Mouse (Mus musculus) liver, embryonic 15.5 days (tissue): ENCODE measurements at regions not wholly inside any gene's neighbourhood (a gene's known extent, or its start where the extent isn't known, plus 50 kb on each side); places are given as distances from the start of the nearest gene placed in this dataset.
A peak's percentile ranks its signal among the peaks of the same experiment; 100 is the strongest.

Experiments
- ATAC-seq: fragments of 200-750 bp; cut with Nextera tagmentation; 2 replicates; pipeline ENCODE4 v1.8.0; 2017; ENCODE audit warnings: moderate number of reproducible peaks, mild to moderate bottlenecking, moderate library complexity; ENCODE audit not compliant: insufficient read depth
- H3K27ac ChIP-seq: fragments of 300-500 bp; sonication (generic); replicated peaks from 2 replicates; pipeline ENCODE4 v1.5.1; 2015; ENCODE audit warnings: mild to moderate bottlenecking, inconsistent platforms
- H3K27me3 ChIP-seq: fragments of 300-500 bp; sonication (generic); 2 replicates; pipeline ENCODE4 v1.6.1; 2015; ENCODE audit warnings: mild to moderate bottlenecking, inconsistent platforms
- H3K36me3 ChIP-seq: fragments of 300-500 bp; sonication (generic); replicated peaks from 2 replicates; pipeline ENCODE4 v1.6.1; 2015; ENCODE audit warnings: moderate library complexity, mild to moderate bottlenecking, inconsistent platforms
- H3K4me1 ChIP-seq: fragments of 300-500 bp; sonication (generic); replicated peaks from 2 replicates; pipeline ENCODE4 v1.6.1; 2015; ENCODE audit warnings: inconsistent platforms
- H3K4me2 ChIP-seq: fragments of 300-500 bp; sonication (generic); 2 replicates; pipeline ENCODE4 v1.6.1; 2015; ENCODE audit warnings: moderate library complexity, mild to moderate bottlenecking, inconsistent platforms
- H3K4me3 ChIP-seq: fragments of 300-500 bp; sonication (generic); replicated peaks from 2 replicates; pipeline ENCODE4 v1.5.1; 2015; ENCODE audit warnings: mild to moderate bottlenecking, inconsistent platforms
- H3K9ac ChIP-seq: fragments of 300-500 bp; sonication (generic); 2 replicates; pipeline ENCODE4 v1.6.1; 2015; ENCODE audit warnings: moderate library complexity, mild to moderate bottlenecking, inconsistent platforms
- H3K9me3 ChIP-seq: fragments of 300-500 bp; sonication (generic); replicated peaks from 2 replicates; pipeline ENCODE4 v1.6.1; 2016; ENCODE audit warnings: inconsistent platforms
- WGBS: fragments of 180-500 bp; shearing (Covaris S2); methylation state at CpG from one replicate; pipeline ENCODE4 v1.1.7; 2015; ENCODE audit warnings: mixed read lengths; ENCODE audit not compliant: insufficient replicate concordance; 5-methylcytosine and 5-hydroxymethylcytosine counted together

GRCm38 (mm10) chr10:100774252-100774651, 184.0 kb downstream of the 1700017N19Rik start:
- no peaks in the 10 kb centered on the region for H3K4me1 ChIP-seq

GRCm38 (mm10) chr10:100792166-100792565, 201.9 kb downstream of the 1700017N19Rik start:
- Histone ChIP-seq H3K9me3 (no peaks in the 10 kb centered on the region), H3K4me2 (no peak overlapping the region), H3K27me3 (no peaks in the 10 kb centered on the region), H3K27ac (no peak overlapping the region), H3K4me1 (no peaks in the 10 kb centered on the region), H3K9ac (no peak overlapping the region), H3K36me3 (no peaks in the 10 kb centered on the region), H3K4me3 (no peak overlapping the region)
- no peak for ATAC-seq
- WGBS, result 60% methylated on average over 3 of the region's 3 CpGs

More at GRCm38 (mm10) chr10:100774252-100774651, 184.0 kb downstream of the 1700017N19Rik start:
- H3K27ac ChIP-seq, result no peak overlapping the region
- no peaks in the 10 kb centered on the region for H3K36me3 ChIP-seq
- no peaks in the 10 kb centered on the region for H3K27me3 ChIP-seq
- H3K9ac ChIP-seq, result no peak overlapping the region
- H3K4me2 ChIP-seq, result no peak overlapping the region
- no peaks in the 10 kb centered on the region for H3K9me3 ChIP-seq
- ATAC-seq, result no peak
- no peak overlapping the region for H3K4me3 ChIP-seq

GRCm38 (mm10) chr10:100792569-100792968, 202.3 kb downstream of the 1700017N19Rik start:
- Histone ChIP-seq H3K27me3 (no peaks in the 10 kb centered on the region), H3K9me3 (no peaks in the 10 kb centered on the region), H3K4me1 (no peaks in the 10 kb centered on the region), H3K4me3 (no peak overlapping the region), H3K36me3 (no peaks in the 10 kb centered on the region), H3K4me2 (no peak overlapping the region), H3K27ac (no peak overlapping the region), H3K9ac (no peak overlapping the region)
- ATAC-seq, result no peak
- 40% methylated on average over 4 of the region's 4 CpGs for WGBS

- no peak for ATAC-seq
- H3K27ac ChIP-seq, result no peak overlapping the region
- no peaks in the 10 kb centered on the region for H3K9me3 ChIP-seq
- no peaks in the 10 kb centered on the region for H3K4me1 ChIP-seq
- H3K27me3 ChIP-seq, result no peaks in the 10 kb centered on the region
- WGBS, result 47% methylated on average over 6 of the region's 6 CpGs
- no peak overlapping the region for H3K4me3 ChIP-seq
- H3K9ac ChIP-seq, result no peak overlapping the region
- no peak overlapping the region for H3K4me2 ChIP-seq
- no peaks in the 10 kb centered on the region for H3K36me3 ChIP-seq
Measured at GRCm38 (mm10) chr10:100795215-100795972, 205.1 kb downstream of the 1700017N19Rik start.

GRCm38 (mm10) chr10:100811639-100812038, 221.4 kb downstream of the 1700017N19Rik start:
- no peaks in the 10 kb centered on the region for H3K4me1 ChIP-seq
- ATAC-seq, result no peak
- no peaks in the 10 kb centered on the region for H3K36me3 ChIP-seq
- WGBS, result 20% methylated on average over 2 of the region's 2 CpGs
- no peak overlapping the region for H3K27ac ChIP-seq
- no peak overlapping the region for H3K4me3 ChIP-seq
- no peak overlapping the region for H3K4me2 ChIP-seq
- H3K9me3 ChIP-seq, result no peaks in the 10 kb centered on the region
- no peaks in the 10 kb centered on the region for H3K27me3 ChIP-seq
- no peak overlapping the region for H3K9ac ChIP-seq

GRCm38 (mm10) chr10:100834794-100835193, 244.5 kb downstream of the 1700017N19Rik start:
- Histone ChIP-seq H3K36me3 (no peaks in the 10 kb centered on the region), H3K9ac (no peak overlapping the region), H3K4me3 (no peak overlapping the region), H3K4me2 (no peak overlapping the region), H3K27ac (no peak overlapping the region), H3K9me3 (no peaks in the 10 kb centered on the region), H3K27me3 (no peaks in the 10 kb centered on the region), H3K4me1 (no peaks in the 10 kb centered on the region)
- ATAC-seq, result peak; percentile 67
- WGBS, result 32% methylated on average over 4 of the region's 4 CpGs

- Histone ChIP-seq H3K27ac (no peak overlapping the region), H3K9ac (no peak overlapping the region), H3K4me3 (no peak overlapping the region), H3K9me3 (no peaks in the 10 kb centered on the region), H3K4me1 (no peaks in the 10 kb centered on the region), H3K4me2 (no peak overlapping the region), H3K36me3 (no peaks in the 10 kb centered on the region), H3K27me3 (no peaks in the 10 kb centered on the region)
- no peak for ATAC-seq
Measured at GRCm38 (mm10) chr10:100853213-100853612, 262.9 kb downstream of the 1700017N19Rik start.

GRCm38 (mm10) chr10:100856509-100856908, 266.2 kb downstream of the 1700017N19Rik start:
- H3K4me1 ChIP-seq, result no peaks in the 10 kb centered on the region
- 52% methylated on average over 3 of the region's 3 CpGs for WGBS
- H3K27ac ChIP-seq, result no peak overlapping the region
- H3K36me3 ChIP-seq, result no peaks in the 10 kb centered on the region
- H3K27me3 ChIP-seq, result no peaks in the 10 kb centered on the region
- no peaks in the 10 kb centered on the region for H3K9me3 ChIP-seq
- no peak overlapping the region for H3K4me2 ChIP-seq
- no peak overlapping the region for H3K9ac ChIP-seq
- ATAC-seq, result no peak
- no peak overlapping the region for H3K4me3 ChIP-seq

- H3K9ac ChIP-seq, result no peak overlapping the region
- no peaks in the 10 kb centered on the region for H3K9me3 ChIP-seq
- 39% methylated on average over 6 of the region's 6 CpGs for WGBS
- no peak overlapping the region for H3K27ac ChIP-seq
- ATAC-seq, result no peak
- no peak overlapping the region for H3K4me2 ChIP-seq
- no peak overlapping the region for H3K4me3 ChIP-seq
- H3K27me3 ChIP-seq, result no peaks in the 10 kb centered on the region
- no peaks in the 10 kb centered on the region for H3K36me3 ChIP-seq
- H3K4me1 ChIP-seq, result no peaks in the 10 kb centered on the region
Measured at GRCm38 (mm10) chr10:100865501-100866181, 275.4 kb downstream of the 1700017N19Rik start.

GRCm38 (mm10) chr10:100868360-100868916, 278.2 kb downstream of the 1700017N19Rik start:
- no peaks in the 10 kb centered on the region for H3K27me3 ChIP-seq
- 19% methylated on average over 3 of the region's 3 CpGs for WGBS
- H3K9ac ChIP-seq, result no peak overlapping the region
- no peak overlapping the region for H3K4me2 ChIP-seq
- no peaks in the 10 kb centered on the region for H3K36me3 ChIP-seq
- H3K27ac ChIP-seq, result no peak overlapping the region
- ATAC-seq, result no peak
- H3K4me1 ChIP-seq, result no peaks in the 10 kb centered on the region
- H3K4me3 ChIP-seq, result no peak overlapping the region
- H3K9me3 ChIP-seq, result no peaks in the 10 kb centered on the region

GRCm38 (mm10) chr10:100882584-100882983, 292.3 kb downstream of the 1700017N19Rik start:
- H3K9me3 ChIP-seq, result no peaks in the 10 kb centered on the region
- H3K27me3 ChIP-seq, result no peaks in the 10 kb centered on the region
- H3K27ac ChIP-seq, result no peak overlapping the region
- ATAC-seq, result no peak
- no peak overlapping the region for H3K9ac ChIP-seq
- WGBS, result 53% methylated on average over 2 of the region's 2 CpGs
- no peak overlapping the region for H3K4me2 ChIP-seq
- no peak overlapping the region for H3K4me3 ChIP-seq
- no peaks in the 10 kb centered on the region for H3K4me1 ChIP-seq
- no peaks in the 10 kb centered on the region for H3K36me3 ChIP-seq
